Mouse (Mus musculus) spleen, adult 2 months (tissue): Measurements from ENCODE around the gene Ptpn1.

ENCODE experiments used
- CTCF ChIP-seq: fragments of 200-500 bp; IDR thresholded peaks from 2 replicates; pipeline ENCODE4 v1.5.1; 2011; ENCODE audit warnings: mild to moderate bottlenecking, inconsistent platforms; ENCODE audit not compliant: insufficient read depth, insufficient read length, insufficient replicate concordance; ENCODE audit errors: extremely low read depth
- POLR2A ChIP-seq: fragments of 200-500 bp; IDR thresholded peaks from 2 replicates; pipeline ENCODE4 v1.6.1; 2011; ENCODE audit warnings: low read depth, low read length, inconsistent platforms

- no peak for TF ChIP-seq CTCF
- no peak for TF ChIP-seq POLR2A
Measured at GRCm38 (mm10) chr2:167963778-167964300, 32.0 kb downstream of the Ptpn1 start.
